Mouse (Mus musculus): ENCODE data around the gene Zfp710.

- no peak for TF ChIP-seq NRF1 (IDR thresholded peaks at IDR 0.05; ENCODE audit: insufficient read depth, low read depth, low read length, poor library complexity, severe bottlenecking)
- no peak for TF ChIP-seq EP300 (IDR thresholded peaks at IDR 0.05; ENCODE audit: low read depth in 1 of 2, low read length in 2 of 2)
- no peak for TF ChIP-seq CTCF (IDR thresholded peaks at IDR 0.05 in 2 of 3, conservative IDR thresholded peaks at IDR 0.05 in 1 of 3; ENCODE audit: control insufficient read depth in 1 of 3, insufficient read depth in 1 of 3, low read depth in 2 of 3, low read length in 3 of 3, poor library complexity in 1 of 3, severe bottlenecking in 1 of 3)
- TF ChIP-seq POLR2A (IDR thresholded peaks at IDR 0.05; ENCODE audit: control insufficient read depth in 1 of 2, insufficient read depth in 1 of 2, low read depth in 1 of 2, low read length in 2 of 2, poor library complexity in 1 of 2): no peak
- no peak for TF ChIP-seq GATA1 (IDR thresholded peaks at IDR 0.05; ENCODE audit: low read depth, low read length)
- no peak for TF ChIP-seq JUND (IDR thresholded peaks at IDR 0.05; ENCODE audit: low read depth, low read length)
- TF ChIP-seq POLR2AphosphoS2 (IDR thresholded peaks at IDR 0.05; ENCODE audit: low read length): no peak
- TF ChIP-seq SMC3 (IDR thresholded peaks at IDR 0.05; ENCODE audit: low read depth, low read length): no peak
- no peak for TF ChIP-seq USF2 (IDR thresholded peaks at IDR 0.05; ENCODE audit: borderline replicate concordance in 1 of 2, insufficient read depth in 1 of 2, low read depth in 1 of 2, low read length in 2 of 2)
- TF ChIP-seq ZNF384 (IDR thresholded peaks at IDR 0.05; ENCODE audit: low read depth, low read length): no peak
- TF ChIP-seq ELF1 (IDR thresholded peaks at IDR 0.05; ENCODE audit: low read depth, low read length): no peak
- no peak for TF ChIP-seq UBTF (IDR thresholded peaks at IDR 0.05; ENCODE audit: borderline replicate concordance, insufficient read depth, low read depth, low read length)
- TF ChIP-seq SIN3A (IDR thresholded peaks at IDR 0.05; ENCODE audit: low read length): no peak
These were observed 27.6 kb downstream of the Zfp710 start for GRCm38 (mm10) chr7:80052261-80052660.

Data from MEL (cell line).